Mouse (Mus musculus) T-helper 2 cell (primary cell): ENCODE measurements around the gene Ndrg2.

Experiments used
- in situ Hi-C: fragments of 300-600 bp; cut with MboI, MseI; formaldehyde crosslinking; loops from one replicate; pipeline ENCODE4 v1.15.1; 2025; ENCODE audit warnings: high pct_unique_total_duplicates

Ndrg2 gene

DNA sequence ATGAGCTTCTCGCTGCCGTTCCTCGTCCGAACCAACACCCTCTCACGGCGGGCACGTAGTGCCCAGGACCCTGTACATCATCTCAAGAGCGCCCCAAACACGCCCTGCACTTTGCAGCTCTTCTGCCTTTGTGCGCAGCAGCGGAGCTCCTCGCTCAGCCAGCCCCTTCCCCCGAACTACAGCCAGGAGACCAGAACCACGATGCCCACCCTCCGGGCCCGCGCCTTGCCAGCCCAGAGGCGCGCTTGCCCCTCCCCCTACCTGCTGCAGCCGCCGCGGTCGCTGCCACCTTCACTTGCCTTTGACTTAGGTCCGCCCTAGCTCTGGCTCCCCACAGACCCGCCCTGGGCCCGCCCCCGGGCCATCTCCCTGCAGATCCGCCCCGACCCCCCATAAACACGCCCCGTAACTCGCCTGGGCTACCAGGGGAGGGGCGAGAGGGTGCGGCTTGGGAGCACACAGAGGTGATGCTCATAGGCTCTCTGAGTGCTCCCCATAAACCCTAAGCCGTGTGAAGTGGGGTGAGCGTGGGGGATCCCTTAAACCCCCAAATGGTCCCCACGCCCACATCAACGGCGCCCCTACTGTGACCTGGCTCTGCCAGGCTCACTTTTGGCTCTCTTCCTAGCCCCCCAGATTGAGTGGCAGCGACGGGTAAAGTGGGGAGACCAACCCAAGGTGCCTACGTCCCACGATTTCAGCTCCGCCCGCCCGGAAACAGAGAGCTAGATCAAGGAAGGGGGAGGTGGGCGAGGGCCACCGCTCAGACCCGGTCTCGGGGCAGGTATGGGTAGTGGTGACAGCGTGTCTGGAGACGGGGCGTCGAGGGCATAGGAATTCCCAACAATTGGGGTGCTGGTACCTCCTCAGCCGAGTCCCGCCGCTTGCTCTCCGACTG lies 647 bp downstream of the Ndrg2 start:
- in situ Hi-C loops: no loop called here

DNA sequence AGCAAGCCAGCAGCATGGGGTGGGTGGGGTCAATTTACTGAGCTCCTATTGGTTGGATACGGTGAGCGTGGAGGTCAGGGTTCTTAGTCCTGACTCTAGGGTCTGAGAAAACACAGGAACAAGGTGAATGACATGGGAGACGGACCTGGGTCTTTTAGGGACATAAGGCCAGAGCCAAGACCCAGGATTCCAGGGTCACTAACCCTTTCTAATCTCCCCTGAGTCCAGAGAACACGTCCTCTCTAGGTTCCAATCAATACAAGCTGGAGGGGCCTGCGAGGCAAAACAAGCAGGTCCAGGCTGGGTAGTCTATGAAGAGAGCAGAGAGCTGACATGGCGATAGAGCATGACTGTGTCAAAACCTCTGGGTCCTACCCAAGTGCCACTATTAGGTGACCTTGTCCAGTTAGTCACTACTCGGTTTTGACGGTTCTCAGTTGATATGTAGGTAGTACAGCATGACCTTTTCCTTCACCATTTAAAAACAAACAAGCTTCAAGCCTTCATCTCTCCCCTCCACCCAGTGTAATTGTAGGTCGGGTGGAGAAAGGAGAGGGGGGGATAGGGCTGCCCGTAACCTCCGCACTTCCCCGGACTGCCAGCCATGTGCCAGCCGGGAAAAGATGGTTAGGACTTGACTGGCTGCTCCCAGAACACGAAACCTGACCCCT lies 1.4 kb downstream of the Ndrg2 start:
- in situ Hi-C loops: no loop called here

DNA sequence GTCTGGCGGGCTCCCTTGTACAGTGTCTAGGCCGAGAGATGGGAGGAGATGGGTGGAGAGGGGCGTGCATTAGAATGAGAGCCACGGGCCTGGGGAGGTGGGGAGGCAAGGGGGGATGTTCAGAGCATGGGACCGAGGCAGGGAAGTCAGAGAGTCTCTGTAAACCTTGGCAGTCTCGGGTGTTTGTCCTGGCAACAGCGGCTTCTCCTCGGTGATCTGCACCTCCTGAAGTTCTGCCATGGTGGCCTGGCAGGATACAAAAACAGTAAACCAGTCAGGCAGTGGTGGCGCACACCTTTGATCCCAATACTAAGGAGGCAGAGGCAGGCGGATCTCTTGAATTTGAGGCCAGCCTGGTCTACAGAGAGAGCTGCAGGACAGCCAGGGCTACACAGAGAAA lies 2.7 kb downstream of the Ndrg2 start:
- in situ Hi-C loops: no loop called here

DNA sequence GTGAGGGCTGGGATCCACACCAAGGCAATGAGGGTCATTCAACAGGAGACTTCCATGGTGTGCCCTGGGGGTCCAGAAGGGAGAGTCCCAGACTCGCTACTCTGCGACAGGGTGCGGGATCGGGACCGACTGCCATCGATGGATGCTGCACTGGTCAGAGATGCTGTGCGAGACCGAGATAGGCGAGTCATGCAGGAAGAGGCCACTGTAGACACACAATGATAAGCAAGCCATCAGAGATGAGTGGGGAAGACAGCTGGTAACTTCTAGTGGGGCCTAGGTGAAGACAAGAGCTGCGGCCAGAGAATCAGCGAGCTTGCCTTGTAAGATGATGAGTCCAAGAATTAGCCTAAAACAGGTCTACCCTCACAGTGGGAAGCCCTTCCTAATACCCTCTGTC lies 7.9 kb downstream of the Ndrg2 start:
- in situ Hi-C loops: loop anchor here (5.0 kb wide), 1 partner anchor 101 kb away; no protein-coding TSS in a partner anchor

DNA sequence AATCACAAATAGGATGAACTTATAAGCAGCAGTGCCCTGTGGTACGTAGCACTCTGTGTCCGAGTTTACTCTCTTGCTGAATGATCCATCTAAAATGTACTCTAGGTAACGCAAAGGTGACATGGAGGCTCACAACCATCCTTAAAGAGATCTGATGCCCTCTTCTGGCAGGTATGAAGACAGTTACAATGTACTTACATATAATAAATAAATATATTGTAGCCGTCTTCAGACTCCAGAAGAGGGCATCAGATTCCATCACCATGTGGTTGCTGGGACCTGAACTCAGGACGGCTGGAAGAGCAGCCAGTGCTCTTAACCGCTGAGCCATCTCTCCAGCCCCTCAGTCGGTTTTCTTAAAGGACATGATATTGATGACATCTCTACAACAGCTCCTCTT lies 9.3 kb downstream of the Ndrg2 start:
- in situ Hi-C loops: loop anchor here (5.0 kb wide), 1 partner anchor 103 kb away; no protein-coding TSS in a partner anchor

DNA sequence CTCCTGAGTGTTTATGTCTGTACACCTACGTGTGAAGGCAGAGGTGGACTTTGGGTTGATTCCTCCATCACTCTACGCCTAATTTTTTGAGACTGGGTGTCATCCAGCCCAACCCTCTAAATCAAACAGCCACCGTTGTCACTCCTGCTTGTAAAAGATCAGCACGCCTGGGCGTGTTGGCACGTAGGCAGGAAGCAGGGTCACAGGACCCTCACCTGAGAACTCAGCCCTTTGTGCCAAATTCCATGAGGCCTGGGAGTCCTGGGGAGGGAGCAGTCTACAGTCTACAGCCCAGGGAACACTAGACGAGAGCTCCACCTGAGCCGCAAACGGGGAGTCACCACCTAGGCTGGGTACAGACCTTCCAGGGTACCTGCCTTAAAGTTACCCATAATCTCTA lies 10.2 kb downstream of the Ndrg2 start:
- in situ Hi-C loops: no loop called here

DNA sequence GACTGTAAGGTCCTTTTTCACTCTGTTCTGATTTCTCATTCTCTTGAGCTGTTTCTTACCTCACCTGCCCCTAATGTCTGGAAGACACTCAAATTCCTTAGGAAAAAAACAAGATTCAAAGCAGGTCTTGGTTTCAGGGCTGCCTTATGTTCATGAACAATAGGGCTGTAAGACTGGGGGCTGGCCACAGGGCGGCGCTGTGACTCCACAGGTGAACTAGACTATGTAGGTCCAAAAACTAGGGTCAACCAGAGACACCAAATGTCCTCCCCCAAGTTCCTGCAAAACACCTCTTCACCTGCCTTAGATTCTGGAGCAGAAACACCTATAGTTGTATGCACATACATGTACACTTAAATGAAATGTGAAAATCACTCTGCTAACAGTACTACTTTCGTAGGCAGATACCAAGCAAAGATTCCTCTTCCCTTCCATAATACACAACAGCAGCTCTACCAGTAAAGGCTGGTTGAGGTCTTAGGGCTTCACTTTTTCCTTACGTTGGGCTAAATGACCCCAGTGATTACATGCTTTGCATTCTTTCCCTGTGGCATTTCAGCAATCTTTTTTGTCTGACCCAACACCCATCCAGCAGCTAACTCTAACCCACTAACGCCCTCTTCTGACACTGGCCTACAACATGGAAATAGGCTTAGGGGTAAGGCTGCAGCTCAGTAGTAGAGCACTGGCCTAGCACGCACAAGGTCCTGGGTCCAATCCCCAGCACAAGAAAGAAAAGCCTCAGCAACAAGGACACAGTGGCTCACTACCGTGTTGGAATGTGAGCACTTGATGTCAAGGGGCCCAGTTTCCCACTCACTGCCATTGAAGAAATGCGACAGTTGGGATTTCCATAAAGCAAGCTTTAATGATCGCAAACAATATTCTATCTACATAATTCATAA lies 10.9 kb downstream of the Ndrg2 start:
- in situ Hi-C loops: no loop called here

DNA sequence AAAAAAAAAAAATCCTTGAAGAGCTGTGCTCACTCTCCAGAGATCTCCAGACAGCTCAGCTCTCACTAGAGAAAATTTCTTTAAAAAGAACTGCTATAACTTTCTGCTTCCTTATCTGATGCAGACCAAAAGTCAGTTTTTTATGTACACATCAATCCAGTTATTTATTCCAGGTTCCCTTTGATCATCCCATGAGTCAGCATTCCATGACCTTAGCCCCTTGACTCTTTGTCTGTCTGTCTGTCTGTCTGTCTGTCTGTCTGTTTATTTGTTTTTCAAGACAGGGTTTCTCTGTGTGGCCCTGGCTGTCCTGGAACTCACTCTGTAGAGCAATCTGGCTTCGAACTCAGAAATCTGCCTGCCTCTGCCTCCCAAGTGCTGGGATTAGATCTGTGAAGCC lies 14.6 kb downstream of the Ndrg2 start:
- in situ Hi-C loops: loop anchor here (25.0 kb wide), 1 partner anchor 962 kb away; the partner anchor contains the start of genes Gm49342, Pip4p1 and Pnp

DNA sequence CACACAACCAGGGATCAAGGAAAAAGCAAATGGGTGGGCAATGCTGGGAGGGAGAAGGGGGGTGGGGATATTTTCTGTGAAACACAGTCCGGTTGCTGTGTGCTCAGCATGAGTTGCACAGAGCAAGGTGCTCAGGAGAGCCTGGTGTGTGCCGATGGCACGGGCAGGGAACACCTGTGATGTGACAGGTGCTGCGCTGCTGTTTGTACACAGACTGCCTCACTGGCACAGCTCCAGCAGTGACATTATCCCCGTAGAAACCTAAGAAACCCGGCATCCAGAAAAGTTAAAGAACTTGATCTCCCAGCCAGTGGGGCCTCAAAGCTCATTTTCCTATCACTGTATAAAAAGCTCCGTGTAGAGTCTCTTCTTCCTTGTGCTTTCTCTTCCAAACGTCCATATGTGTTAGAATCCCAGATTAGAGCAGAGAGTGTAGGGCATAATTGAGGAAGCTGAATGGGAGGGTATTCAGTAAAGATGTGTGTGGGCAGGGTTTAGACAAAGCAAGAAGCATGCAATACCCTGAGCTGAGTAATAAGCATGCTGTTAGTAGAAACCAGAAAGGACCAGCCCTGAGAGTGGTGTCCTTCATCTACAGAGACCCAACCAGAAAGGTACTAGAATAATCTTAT lies 17.3 kb downstream of the Ndrg2 start:
- in situ Hi-C loops: loop anchor here (25.0 kb wide), 1 partner anchor 959 kb away; the partner anchor contains the start of genes Gm49342, Pip4p1 and Pnp

DNA sequence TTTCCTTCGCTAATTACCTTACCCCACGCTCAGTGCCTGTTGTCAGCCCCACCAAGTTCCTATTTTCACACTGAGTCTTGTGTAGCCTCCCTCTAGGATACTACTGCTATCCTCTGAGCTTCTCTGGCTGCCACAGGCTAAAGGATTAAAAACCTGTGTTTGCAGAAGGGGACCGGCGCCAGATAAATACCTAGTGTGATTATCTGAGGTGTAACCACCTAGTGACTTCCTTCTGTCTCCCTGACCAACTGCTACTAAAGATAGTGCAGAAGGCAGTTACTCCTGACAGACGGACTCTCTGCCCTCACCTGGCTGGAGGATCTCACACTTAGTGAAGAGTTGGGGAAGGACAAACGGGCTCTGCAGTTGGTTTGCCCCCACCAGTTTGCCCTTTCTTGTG lies 17.9 kb downstream of the Ndrg2 start:
- in situ Hi-C loops: loop anchor here (25.0 kb wide), 1 partner anchor 959 kb away; the partner anchor contains the start of genes Gm49342, Pip4p1 and Pnp

DNA sequence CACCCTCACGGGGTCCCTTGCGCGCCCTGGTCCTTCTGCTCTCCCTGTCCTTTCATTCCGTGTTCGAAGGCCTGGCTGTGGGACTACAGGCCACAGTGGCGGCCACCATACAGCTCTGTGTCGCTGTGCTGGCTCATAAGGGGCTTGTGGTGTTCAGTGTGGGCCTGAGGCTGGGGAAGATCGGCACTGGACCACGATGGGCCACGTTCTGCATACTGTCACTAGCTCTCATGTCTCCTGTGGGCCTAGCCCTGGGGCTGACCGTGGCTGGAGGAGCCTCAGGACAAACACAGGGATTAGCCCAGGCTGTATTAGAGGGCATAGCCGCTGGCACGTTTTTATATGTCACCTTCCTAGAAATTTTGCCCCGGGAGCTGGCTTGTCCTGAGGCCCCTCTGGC lies 18.9 kb downstream of the Ndrg2 start:
- in situ Hi-C loops: loop anchor here (25.0 kb wide), 1 partner anchor 958 kb away; the partner anchor contains the start of genes Gm49342, Pip4p1 and Pnp

DNA sequence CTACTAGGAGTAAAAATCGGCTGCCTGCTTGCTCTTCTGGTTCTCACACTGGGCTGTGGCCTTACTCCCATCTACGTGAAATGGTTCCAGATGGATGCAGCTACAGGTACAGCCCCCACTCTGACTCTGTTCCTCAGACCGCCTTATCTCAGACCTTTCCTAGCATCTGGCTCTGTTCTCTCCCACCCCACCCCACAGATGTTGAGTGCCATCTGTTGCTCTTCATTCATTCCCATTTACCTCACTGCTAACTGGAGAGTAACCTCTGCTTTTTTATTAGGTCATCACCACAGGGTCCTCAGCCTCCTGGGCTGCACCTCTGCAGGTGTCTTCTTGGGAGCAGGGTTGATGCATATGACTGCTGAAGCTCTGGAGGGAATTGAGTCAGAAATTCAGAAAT lies 20.1 kb downstream of the Ndrg2 start:
- in situ Hi-C loops: loop anchor here (25.0 kb wide), 1 partner anchor 957 kb away; the partner anchor contains the start of genes Gm49342, Pip4p1 and Pnp

DNA sequence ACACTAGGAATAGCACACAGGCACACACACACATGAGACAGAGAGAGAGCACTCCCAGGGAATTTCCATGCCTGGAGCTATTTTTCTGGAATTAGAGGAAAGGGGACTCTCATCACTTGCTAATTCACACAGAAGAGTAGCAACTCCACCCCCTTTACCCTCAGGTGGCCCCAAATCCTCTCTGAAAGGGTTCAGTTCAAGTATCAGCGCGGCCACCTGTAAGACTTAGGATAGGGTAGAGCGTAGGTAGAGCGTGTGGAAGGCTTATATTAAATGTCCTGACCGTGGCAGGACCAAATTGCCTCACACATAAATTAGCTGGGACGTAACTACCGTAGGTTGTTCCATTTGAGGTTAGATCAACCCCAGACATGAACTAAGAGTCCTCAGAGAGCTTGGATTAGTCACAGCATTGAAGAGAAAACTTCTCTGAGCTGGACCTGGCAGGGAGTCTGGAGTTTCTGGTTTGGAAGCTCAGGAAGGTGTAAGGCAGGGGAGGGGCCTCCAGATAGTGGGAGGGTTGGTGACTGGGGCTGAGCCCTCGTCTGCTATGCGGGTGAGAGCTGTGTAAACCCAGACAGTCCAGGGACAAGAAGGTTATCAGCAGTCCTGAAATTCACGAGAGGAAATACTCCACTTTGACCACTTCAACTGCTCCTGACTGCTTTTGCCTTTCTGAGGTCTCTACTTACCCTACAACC lies 20.7 kb downstream of the Ndrg2 start:
- in situ Hi-C loops: loop anchor here (25.0 kb wide), 1 partner anchor 956 kb away; the partner anchor contains the start of genes Gm49342, Pip4p1 and Pnp

DNA sequence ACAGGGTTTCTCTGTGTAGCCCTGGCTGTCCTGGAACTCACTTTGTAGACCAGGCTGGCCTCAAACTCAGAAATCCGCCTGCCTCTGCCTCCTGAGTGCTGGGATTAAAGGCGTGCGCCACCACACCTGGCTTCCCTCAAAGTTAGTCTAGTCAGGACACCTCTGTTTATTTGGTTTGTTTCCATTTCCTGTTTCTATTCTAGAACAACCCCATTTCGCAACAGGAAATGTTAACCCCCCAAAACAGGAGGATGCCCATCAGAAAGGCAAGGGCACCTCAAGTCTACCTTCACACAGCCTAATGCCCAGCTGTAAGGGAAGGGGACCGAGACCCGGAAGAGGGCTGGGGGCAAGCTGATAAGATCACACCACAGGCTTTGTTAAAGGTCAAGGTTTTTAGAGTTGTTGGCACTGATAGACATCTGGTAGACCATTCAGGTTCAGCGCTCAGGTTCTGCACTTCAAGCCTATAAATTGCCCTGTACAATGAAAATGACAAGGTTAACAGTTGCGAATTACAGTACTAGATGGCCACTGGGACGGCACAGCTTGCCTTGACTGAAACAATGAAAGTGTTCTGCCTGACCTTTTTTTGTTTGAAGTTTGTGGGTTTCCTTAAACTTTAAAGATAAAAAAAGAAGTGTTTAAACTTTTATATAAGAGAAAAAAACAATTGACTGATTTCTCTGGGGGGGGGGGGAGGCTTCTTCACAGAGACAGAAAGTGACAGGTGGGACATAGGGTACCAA lies 21.6 kb downstream of the Ndrg2 start, which contains the start of gene Slc39a2:
Gene Slc39a2, plus strand, starts transcription at position 699 of the 749 bp plus-strand sequence.
- in situ Hi-C loops: loop anchor here (25.0 kb wide), 1 partner anchor 955 kb away; the partner anchor contains the start of genes Gm49342, Pip4p1 and Pnp

DNA sequence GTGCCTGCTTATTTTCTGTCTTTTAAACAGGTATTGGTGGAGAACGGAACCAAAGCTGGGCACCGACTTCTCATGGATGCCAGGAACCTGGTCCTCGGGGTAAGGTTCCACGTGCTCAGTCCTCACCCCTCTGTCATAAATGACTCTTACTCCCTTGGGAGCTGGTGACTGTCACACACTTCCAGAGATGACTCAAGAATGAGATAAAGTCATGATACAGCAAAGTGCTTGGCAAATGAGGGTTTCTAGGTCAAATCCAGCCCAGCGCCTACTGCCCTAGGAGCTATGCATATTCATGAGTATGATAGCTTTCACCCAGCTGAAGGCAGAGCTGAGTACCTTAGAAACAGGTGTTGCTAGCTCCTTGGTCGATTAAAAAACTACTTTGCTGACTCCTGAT lies 24.1 kb downstream of the Ndrg2 start:
- in situ Hi-C loops: loop anchor here (25.0 kb wide), 1 partner anchor 953 kb away; the partner anchor contains the start of genes Gm49342, Pip4p1 and Pnp

DNA sequence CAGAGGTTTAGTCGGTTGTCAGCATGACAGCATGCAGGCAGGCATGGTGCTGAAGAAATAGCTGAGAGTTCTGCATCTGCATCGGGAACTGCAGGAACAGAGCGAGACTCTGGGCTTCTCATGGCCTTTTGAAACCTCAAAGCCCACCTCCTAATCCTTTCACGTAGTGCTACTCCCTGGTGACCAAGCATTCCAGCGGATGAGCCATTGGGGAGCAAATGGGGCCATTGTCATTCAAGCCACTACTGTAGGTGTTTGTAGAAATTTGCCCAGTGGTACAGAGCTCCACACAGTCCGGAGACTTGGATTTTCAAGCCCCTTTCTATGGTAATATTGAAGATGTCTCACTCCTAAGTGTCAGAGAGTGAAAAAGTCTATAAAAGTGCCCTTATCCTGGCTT lies 27.9 kb downstream of the Ndrg2 start:
- in situ Hi-C loops: loop anchor here (25.0 kb wide), 1 partner anchor 949 kb away; the partner anchor contains the start of genes Gm49342, Pip4p1 and Pnp

DNA sequence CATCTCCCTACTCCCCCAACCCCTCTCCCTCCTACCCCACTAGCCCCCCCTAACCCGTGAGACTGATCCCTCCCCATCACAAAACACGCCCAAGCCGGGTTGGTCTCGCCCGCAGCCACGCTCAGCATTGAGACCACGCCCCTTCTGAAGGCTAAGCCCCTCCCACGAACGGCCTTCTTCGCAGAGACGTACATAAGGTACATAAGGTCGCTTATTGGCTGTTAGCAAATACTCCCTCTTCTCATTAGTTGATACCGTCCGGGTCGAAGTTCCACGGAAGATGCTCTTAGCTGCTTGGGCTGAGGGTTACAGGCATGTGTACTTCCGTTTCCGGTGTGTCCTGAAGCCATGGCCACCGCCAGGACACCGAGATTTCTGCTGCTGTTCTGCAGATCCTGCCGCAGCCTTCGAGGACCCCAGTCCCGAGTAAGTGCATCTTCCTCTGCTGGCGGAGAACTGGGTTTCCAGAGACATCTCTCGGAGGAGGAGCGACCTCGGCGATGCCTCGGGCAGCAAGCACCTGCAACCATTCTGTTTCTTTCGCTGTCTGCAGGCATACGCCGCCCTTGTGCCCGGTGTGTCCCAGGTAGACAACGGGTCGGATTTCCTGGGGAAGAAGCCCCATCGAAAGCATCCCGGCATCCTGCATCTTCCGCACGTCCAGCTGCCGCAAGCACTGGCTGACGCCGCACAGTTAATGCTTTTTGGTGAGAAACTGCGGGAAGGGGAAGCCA lies 29.2 kb downstream of the Ndrg2 start, which contains the start of gene Mettl17:
Gene Mettl17, plus strand, starts transcription at position 245 of the 734 bp plus-strand sequence.
- in situ Hi-C loops: loop anchor here (25.0 kb wide), 1 partner anchor 947 kb away; the partner anchor contains the start of genes Gm49342, Pip4p1 and Pnp

DNA sequence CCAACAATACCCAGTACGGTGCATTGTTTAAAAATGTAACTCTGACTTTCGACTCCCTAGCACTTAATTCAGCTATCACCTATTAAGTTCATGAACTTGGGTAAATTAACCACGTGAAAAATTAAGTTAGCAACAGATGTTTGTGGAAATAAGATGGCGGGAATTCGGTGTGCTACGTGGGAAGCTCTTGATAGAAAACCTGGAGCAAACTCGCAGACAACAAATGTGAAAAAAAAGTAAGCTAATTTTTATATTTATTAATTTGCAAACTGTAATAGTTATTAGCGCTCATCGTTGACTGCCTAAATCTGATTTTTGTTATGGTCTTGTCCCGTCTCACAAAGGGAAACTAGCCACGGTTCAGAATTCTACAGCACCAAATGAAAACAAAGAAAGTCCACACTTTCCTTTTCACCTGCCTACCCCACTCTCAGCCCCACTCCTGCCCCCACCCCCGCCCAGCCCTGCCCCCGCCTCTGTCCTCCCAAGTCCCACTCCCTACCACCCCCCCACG lies 29.9 kb downstream of the Ndrg2 start:
- in situ Hi-C loops: loop anchor here (25.0 kb wide), 1 partner anchor 947 kb away; the partner anchor contains the start of genes Gm49342, Pip4p1 and Pnp
